Mouse (Mus musculus) C2C12 (cell line): ENCODE data around the gene Trio.

Source experiments
- CTCF ChIP-seq: IDR thresholded peaks from one replicate; pipeline ENCODE4 v1.5.1; 2011; ENCODE audit not compliant: control insufficient read depth, insufficient read depth, insufficient read length
- MAX ChIP-seq: IDR thresholded peaks from one replicate; pipeline ENCODE4 v1.6.1; 2011; ENCODE audit warnings: mild to moderate bottlenecking, control low read depth
- USF1 ChIP-seq: IDR thresholded peaks from one replicate; pipeline ENCODE4 v1.6.1; 2011; ENCODE audit warnings: low read depth, mild to moderate bottlenecking, control low read depth, moderate library complexity

GRCm38 (mm10) chr15:28001299-28001698 lies 24.3 kb downstream of the Trio start:
- TF ChIP-seq CTCF (no peak), USF1 (no peak), MAX (no peak)
